Mouse (Mus musculus) hindbrain, embryonic 14.5 days (tissue): ENCODE results near the gene Ppp1r12c. TPM values are rescaled to one million over a fixed set of nuclear protein-coding genes. Genes with fewer than 3 reads are reported as not detected.

Experiments used
- ATAC-seq: fragments of 200-750 bp; cut with Nextera tagmentation; 2 replicates; pipeline ENCODE4 v1.8.0; 2017; ENCODE audit warnings: moderate number of reproducible peaks, mild to moderate bottlenecking, moderate TSS enrichment, moderate library complexity; ENCODE audit not compliant: low FRiP score
- DNase-seq: peaks from one replicate; pipeline ENCODE4 v3.0.0-alpha.2; 2015; ENCODE audit warnings: low spot score
- H3K27ac ChIP-seq: fragments of 300-500 bp; sonication (generic); 2 replicates; pipeline ENCODE4 v1.5.1; 2014; ENCODE audit warnings: mild to moderate bottlenecking, moderate library complexity
- H3K27me3 ChIP-seq: fragments of 300-500 bp; sonication (generic); 2 replicates; pipeline ENCODE4 v1.6.1; 2014; ENCODE audit warnings: mild to moderate bottlenecking, low read length, mixed read lengths; ENCODE audit not compliant: control insufficient read depth, insufficient read depth
- H3K36me3 ChIP-seq: fragments of 300-500 bp; sonication (generic); replicated peaks from 2 replicates; pipeline ENCODE4 v1.6.1; 2014; ENCODE audit not compliant: control insufficient read depth, insufficient read depth
- H3K4me1 ChIP-seq: fragments of 300-500 bp; sonication (generic); replicated peaks from 2 replicates; pipeline ENCODE4 v1.6.1; 2014; ENCODE audit warnings: antibody characterized with exemption, low read length, mixed read lengths; ENCODE audit not compliant: control insufficient read depth, insufficient read depth
- H3K4me2 ChIP-seq: fragments of 300-500 bp; sonication (generic); replicated peaks from 2 replicates; pipeline ENCODE4 v1.6.1; 2014; ENCODE audit warnings: mild to moderate bottlenecking, moderate library complexity
- H3K4me3 ChIP-seq: fragments of 300-500 bp; sonication (generic); replicated peaks from 2 replicates; pipeline ENCODE4 v1.5.1; 2014; ENCODE audit warnings: mild to moderate bottlenecking, low read length
- H3K9ac ChIP-seq: fragments of 300-500 bp; sonication (generic); 2 replicates; pipeline ENCODE4 v1.6.1; 2014
- H3K9me3 ChIP-seq: fragments of 300-500 bp; sonication (generic); 2 replicates; pipeline ENCODE4 v1.6.1; 2016; ENCODE audit warnings: low read length; ENCODE audit not compliant: control insufficient read depth
- WGBS: fragments of 180-500 bp; shearing (Covaris S2); extraction: QIAGEN DNeasy Blood & Tissue Kit; methylation state at CpG from one replicate; pipeline ENCODE4 v1.1.7; 2014; 5-methylcytosine and 5-hydroxymethylcytosine counted together
- polyA plus RNA-seq: library from polyadenylated mRNA; unstranded; fragments of >200 nt; fragmentation: Nextera tagmentation; extraction: Ambion mirVana; gene quantifications from 2 replicates; pipeline ENCODE4 v1.2.1, GENCODE M21; 2014

The Ppp1r12c gene
- polyA plus RNA-seq, 1 experiment from 2014 or later = 54.7 TPM

- Histone ChIP-seq H3K27me3 (peaks cover 27% of the 10 kb centered on the region), H3K9ac (peak overlapping the region; percentile 49), H3K9me3 (no peaks in the 10 kb centered on the region), H3K27ac (peak overlapping the region; percentile 3; the same call in 1 of the 2 replicates), H3K4me1 (peaks cover 5% of the 10 kb centered on the region), H3K36me3 (peaks cover 19% of the 10 kb centered on the region), H3K4me2 (peak overlapping the region; percentile 71), H3K4me3 (peak overlapping the region; percentile 39)
- under 1% methylated on average over 39 of the region's 39 CpGs for WGBS
- ATAC-seq (peak; percentile 95), DNase-seq (peak; percentile 74)
Observed at GRCm38 (mm10) chr7:4478021-4478795, 23.3 kb downstream of the Ppp1r12c start.

GRCm38 (mm10) chr7:4473940-4474339, 27.5 kb downstream of the Ppp1r12c start:
- ATAC-seq (no peak), DNase-seq (no peak)
- H3K4me2 ChIP-seq = no peak overlapping the region
- no peaks in the 10 kb centered on the region for H3K9me3 ChIP-seq
- no peak overlapping the region for H3K27ac ChIP-seq
- H3K27me3 ChIP-seq = peaks cover 47% of the 10 kb centered on the region
- H3K4me1 ChIP-seq = peaks cover 2% of the 10 kb centered on the region
- 11% methylated on average over 19 of the region's 19 CpGs for WGBS
- no peaks in the 10 kb centered on the region for H3K36me3 ChIP-seq
- no peak overlapping the region for H3K4me3 ChIP-seq
- H3K9ac ChIP-seq = no peak overlapping the region

DNA sequence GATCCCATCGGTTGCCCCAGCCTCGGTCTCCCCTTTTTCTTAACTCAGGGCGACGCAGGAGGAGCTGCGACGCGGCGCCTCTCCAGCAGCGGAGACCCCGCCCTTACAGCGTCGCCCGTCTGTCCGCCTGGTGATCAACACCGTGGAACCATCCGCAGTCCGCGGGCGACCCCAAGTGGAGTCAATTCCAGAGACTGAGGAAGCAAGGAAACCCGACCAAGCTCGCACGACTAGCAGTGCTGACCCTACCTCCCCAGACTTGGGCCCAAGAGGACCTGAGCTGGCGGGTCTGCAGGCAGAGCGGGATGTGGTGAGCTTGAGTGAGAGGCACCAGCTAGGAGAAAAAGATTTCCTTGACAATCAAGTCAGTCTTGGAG, 30.3 kb downstream of the Ppp1r12c start:
- no peak overlapping the region for H3K27ac ChIP-seq
- peak; percentile 84 for DNase-seq
- peak overlapping the region; percentile 59 for H3K9ac ChIP-seq
- H3K9me3 ChIP-seq = no peaks in the 10 kb centered on the region
- peak overlapping the region; percentile 42 for H3K4me3 ChIP-seq
- peaks cover 40% of the 10 kb centered on the region for H3K27me3 ChIP-seq
- WGBS = under 1% methylated on average over 24 of the region's 24 CpGs
- no peaks in the 10 kb centered on the region; the same call in 1 of the 2 replicates for H3K4me1 ChIP-seq
- H3K36me3 ChIP-seq = no peaks in the 10 kb centered on the region
- ATAC-seq = peak; percentile 88
- H3K4me2 ChIP-seq = peak overlapping the region; percentile 78

DNA sequence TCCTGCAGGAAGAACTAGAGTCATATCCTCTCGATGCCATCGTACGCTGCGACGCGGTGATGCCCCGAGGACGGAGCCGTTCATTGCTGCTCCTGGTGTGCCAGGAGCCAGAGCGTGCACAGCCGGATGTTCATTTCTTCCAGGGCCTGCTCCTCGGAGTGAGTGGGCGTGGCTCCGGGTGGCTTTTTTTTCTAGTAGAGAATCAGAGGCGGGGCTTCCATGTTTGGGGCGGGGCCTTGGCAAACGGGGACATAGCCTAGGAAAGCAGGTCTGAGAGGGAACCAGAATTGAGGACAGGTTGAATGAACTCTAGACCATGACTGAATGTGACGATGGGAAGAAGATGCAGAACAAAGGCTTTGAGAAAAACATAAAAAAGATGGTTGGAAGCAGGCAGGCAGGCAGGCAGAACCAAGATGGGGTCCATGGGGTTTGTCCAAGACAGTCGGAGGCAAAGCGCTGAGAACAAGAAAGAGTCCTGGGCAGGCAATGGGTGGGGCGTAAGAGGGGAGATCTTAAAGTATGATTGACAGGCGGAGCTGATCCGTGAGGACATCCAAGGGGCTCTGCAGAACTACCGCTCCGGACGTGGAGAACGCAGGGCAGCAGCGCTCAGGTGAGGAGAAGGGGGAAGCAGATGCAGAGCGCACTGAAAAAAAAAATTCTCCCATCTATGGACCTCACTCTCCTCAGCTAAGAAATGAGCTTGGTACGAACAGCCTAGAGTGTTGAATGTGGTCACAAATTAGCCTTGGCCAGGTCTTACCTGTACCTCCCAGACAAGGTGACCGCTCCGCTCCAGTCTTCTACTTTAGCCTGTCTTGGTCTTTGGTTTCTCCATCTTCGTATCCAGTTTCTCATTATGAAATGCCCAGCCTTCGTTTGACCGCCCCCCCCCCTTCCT, 31.0 kb downstream of the Ppp1r12c start:
- Histone ChIP-seq H3K4me1 (no peaks in the 10 kb centered on the region; the same call in 1 of the 2 replicates), H3K36me3 (no peaks in the 10 kb centered on the region), H3K27me3 (peaks cover 39% of the 10 kb centered on the region), H3K27ac (no peak overlapping the region), H3K9ac (peak overlapping the region; percentile 59), H3K9me3 (no peaks in the 10 kb centered on the region), H3K4me2 (peak overlapping the region; percentile 78), H3K4me3 (peak overlapping the region; percentile 42)
- WGBS = 2% methylated on average over 34 of the region's 35 CpGs
- DNase-seq (peak; percentile 65), ATAC-seq (peak; percentile 58)

DNA sequence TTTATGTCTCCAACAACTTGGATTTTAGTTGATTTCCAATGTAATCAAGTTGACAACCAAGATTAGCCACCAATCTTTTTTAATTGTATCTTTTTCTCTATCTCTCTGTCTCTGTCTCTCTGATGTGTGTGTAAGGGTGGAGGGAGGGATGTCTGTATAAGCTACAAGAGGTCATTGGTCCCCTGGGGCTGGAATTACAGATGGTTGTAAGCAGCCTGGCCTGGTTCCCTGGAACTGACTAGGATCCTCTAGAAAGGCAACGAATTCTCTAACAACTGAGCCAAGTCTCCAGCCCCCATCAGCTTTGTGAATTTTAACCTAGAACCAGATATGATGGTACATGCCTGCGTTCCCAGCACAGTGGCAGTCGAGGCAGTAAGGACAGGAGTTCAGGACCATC, 33.7 kb downstream of the Ppp1r12c start:
- H3K9ac ChIP-seq = no peak overlapping the region
- 77% methylated on average over 3 of the region's 3 CpGs for WGBS
- DNase-seq (no peak), ATAC-seq (no peak)
- H3K9me3 ChIP-seq = no peaks in the 10 kb centered on the region
- H3K4me3 ChIP-seq = no peak overlapping the region
- no peaks in the 10 kb centered on the region for H3K36me3 ChIP-seq
- no peaks in the 10 kb centered on the region; the same call in 1 of the 2 replicates for H3K4me1 ChIP-seq
- H3K27me3 ChIP-seq = peaks cover 16% of the 10 kb centered on the region
- no peak overlapping the region for H3K4me2 ChIP-seq
- no peak overlapping the region for H3K27ac ChIP-seq

DNA sequence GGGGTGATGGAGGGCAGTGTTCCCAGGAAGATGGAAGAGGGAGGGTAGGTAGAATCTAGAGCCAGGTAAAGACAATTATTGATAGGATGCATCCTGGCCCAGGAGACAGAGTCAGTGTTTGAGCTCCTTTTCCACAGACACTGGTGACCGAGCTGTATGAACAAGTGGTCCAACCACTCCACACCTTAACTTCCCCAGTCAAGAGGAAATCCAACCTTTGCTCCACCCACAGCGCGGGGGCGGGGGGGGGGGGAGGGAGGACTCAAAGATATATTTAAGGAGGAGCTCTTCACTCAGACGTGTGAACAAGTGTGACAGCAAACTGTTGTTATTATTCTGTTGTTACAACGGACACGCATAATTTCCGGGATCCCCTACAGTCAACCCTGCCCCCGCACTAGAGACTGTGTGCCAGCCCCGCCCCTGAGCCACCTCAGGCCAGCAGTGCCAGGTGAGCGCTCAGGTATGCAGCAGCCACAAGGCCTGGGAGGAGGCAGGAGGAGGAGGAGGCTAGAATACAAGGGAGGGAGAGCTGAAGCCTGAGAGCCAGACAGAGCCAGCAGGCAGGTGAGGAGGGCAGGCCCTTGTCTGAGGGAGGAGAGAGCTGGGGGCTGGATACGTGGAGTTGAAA, 37.2 kb downstream of the Ppp1r12c start:
- Histone ChIP-seq H3K36me3 (no peaks in the 10 kb centered on the region), H3K4me2 (no peak overlapping the region), H3K4me1 (no peaks in the 10 kb centered on the region), H3K9me3 (no peaks in the 10 kb centered on the region), H3K4me3 (no peak overlapping the region), H3K9ac (no peak overlapping the region), H3K27ac (no peak overlapping the region), H3K27me3 (no peaks in the 10 kb centered on the region)
- ATAC-seq = no peak
- WGBS = 19% methylated on average over 12 of the region's 12 CpGs
- DNase-seq = no peak

DNA sequence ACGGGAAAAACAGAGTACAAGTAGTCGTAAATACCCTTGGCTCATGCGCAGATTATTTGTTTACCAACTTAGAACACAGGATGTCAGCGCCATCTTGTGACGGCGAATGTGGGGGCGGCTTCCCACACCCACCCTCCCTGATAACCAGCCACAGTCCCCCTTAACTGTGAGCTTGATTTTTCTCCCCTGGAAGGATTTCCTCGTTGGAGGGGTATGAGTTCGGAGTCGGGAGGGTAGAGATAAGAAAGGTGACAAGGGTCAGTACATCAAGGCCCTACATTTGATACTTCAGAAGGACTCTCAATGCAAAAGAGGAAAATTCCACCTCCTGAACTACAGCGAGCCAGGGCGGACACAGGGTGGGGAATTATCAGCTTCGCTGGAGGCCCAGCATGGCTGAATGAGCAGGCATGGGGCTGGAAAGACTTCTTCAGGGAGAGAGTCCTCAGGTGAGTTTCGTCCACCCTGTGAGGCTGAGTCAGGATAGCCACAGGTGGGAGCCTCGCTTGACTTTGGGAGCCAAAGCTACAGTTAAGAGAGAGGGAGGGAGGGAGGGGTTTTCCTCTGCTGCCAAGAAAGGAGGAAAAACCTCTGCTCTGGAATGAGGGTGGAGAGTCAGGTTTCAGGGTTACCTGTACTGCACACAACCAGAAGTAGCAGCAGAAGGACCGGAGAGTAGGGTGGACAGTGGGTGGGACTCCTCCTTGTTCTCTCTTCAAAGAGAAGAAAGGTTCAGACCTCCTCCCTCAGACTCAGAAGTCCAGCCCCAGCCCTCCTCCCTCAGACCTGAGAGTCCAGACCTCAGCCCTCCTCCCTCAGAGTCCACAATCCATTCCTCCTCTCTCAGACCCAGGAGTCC, 40.7 kb downstream of the Ppp1r12c start, which contains the start of gene Eps8l1:
Gene Eps8l1 (plus strand): TSS at position 99 of the 859 bp plus-strand sequence.
- DNase-seq = no peak
- WGBS = 62% methylated on average over 14 of the region's 16 CpGs
- ATAC-seq = peak; percentile 37; the same call in 1 of the 2 replicates
- H3K27me3 ChIP-seq = no peaks in the 10 kb centered on the region
- H3K4me3 ChIP-seq = peak within 1 kb of the TSS; percentile 8
- no peaks in the 10 kb centered on the region for H3K9me3 ChIP-seq
- H3K4me1 ChIP-seq = no peaks in the 10 kb centered on the region
- H3K36me3 ChIP-seq = no peaks in the 10 kb centered on the region
- 0 out of 2 replicates have a peak within 1 kb of the TSS, but pooled peaks have one; percentile 20 for H3K9ac ChIP-seq
- H3K27ac ChIP-seq = no peak within 1 kb of the TSS
- peak within 1 kb of the TSS; percentile 40 for H3K4me2 ChIP-seq

DNA sequence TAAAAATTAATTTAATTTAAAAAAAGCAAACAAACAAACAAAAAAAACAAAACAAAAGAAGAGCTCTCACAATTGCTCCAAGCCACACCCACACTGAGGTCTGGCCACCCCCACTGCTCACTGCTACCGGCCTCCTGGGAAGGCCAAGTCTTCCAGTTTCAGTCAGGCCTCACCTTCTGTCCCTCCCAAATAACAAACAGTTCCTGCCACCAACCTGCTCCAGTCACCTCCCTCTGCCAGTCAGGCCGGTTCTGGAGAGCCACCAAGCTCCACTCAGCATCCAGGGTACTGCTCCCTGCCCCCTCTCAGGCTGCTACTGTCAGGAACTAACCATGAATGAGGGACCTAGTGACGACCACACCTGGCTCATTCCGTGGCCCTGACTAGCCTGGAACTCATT, 48.8 kb downstream of the Ppp1r12c start:
- WGBS = 22% methylated on average over 4 of the region's 4 CpGs
- Histone ChIP-seq H3K27me3 (no peaks in the 10 kb centered on the region), H3K27ac (no peak overlapping the region), H3K36me3 (no peaks in the 10 kb centered on the region), H3K9ac (no peak overlapping the region), H3K9me3 (no peaks in the 10 kb centered on the region), H3K4me1 (no peaks in the 10 kb centered on the region), H3K4me3 (no peak overlapping the region), H3K4me2 (no peak overlapping the region)
- ATAC-seq (no peak), DNase-seq (no peak)
